Mouse (Mus musculus) left cerebral cortex, postnatal 10 days (tissue): ENCODE measurements at regions not wholly inside any gene's neighbourhood (a gene's known extent, or its start where the extent isn't known, plus 50 kb on each side); places are given as distances from the start of the nearest gene placed in this dataset.

Experiments
- DNase-seq, 2 experiments: peaks; one replicate each; pipeline ENCODE4 v3.0.0; 2021 to 2022; ENCODE audit warnings: low spot score in 2 of 2, mixed read lengths in 1 of 2; ENCODE audit errors: extremely low spot score in 1 of 2
- intact Hi-C: fragments of 180-260 bp; cut with DNase I; formaldehyde crosslinking; loops from one replicate; pipeline ENCODE4 v1.15.1; 2025

GRCm38 (mm10) chr4:78666326-78666725, 454.6 kb upstream of the Ptprd start:
- peak in 1 of 2 experiments; percentile 7 for DNase-seq
- intact Hi-C loops = no loop called here

- intact Hi-C loops = no loop called here
- DNase-seq = no peak
Measured at GRCm38 (mm10) chr4:78642773-78643172, 431.0 kb upstream of the Ptprd start.

GRCm38 (mm10) chr4:78606461-78606830, 394.7 kb upstream of the Ptprd start:
- DNase-seq = peak; percentile 3 to 47
- intact Hi-C loops = loop anchor here (10.0 kb wide), 3 partner anchors 392 to 1908 kb away; partner anchors contain the start of gene Ptprd

GRCm38 (mm10) chr4:78605763-78606460, 394.2 kb upstream of the Ptprd start:
- no peak for DNase-seq
- intact Hi-C loops = loop anchor here (10.0 kb wide), 3 partner anchors 391 to 1909 kb away; partner anchors contain the start of gene Ptprd

- DNase-seq = no peak
Measured at GRCm38 (mm10) chr4:78581590-78581989, 369.8 kb upstream of the Ptprd start.

GRCm38 (mm10) chr4:78565356-78565755, 353.6 kb upstream of the Ptprd start:
- no peak for DNase-seq
- intact Hi-C loops = no loop called here

More at GRCm38 (mm10) chr4:78581590-78581989, 369.8 kb upstream of the Ptprd start:
- intact Hi-C loops = no loop called here
